Mouse (Mus musculus): ENCODE data around the gene Afap1l2. TPM values are rescaled to one million over a fixed set of nuclear protein-coding genes. Genes with fewer than 3 reads are reported as not detected.

Afap1l2 gene
- polyA plus RNA-seq (2016; fragmentation: Nextera tagmentation; extraction: Ambion mirVana) = 3.8 and 5.9 TPM in 2 replicates

GRCm38 (mm10) chr19:57007781-57008710 lies at the start of gene Afap1l2:
TSS of gene Afap1l2 (minus strand) at chr19:57008228.
- Histone ChIP-seq H3K27me3 (ENCODE audit: insufficient read depth, poor library complexity, severe bottlenecking) (peaks cover 62% of the 10 kb centered on the region), H3K4me1 (replicated peaks) (peaks cover 58% of the 10 kb centered on the region), H3K27ac (peak within 1 kb of the TSS; percentile 80), H3K36me3 (no peaks in the 10 kb centered on the region), H3K4me3 (peak within 1 kb of the TSS; percentile 63), H3K9me3 (no peaks in the 10 kb centered on the region)
- DNase-seq (ENCODE audit: low spot score) = peak; percentile 55
- WGBS = 2% methylated on average over 68 of the region's 68 CpGs

- no peak for DNase-seq (ENCODE audit: low spot score)
- H3K27ac ChIP-seq = no peak overlapping the region
- WGBS = 97% methylated on average over 2 of the region's 2 CpGs
- peaks cover 7% of the 10 kb centered on the region; the same call in 1 of the 2 replicates for H3K4me1 ChIP-seq (replicated peaks)
- no peaks in the 10 kb centered on the region for H3K27me3 ChIP-seq (ENCODE audit: insufficient read depth, poor library complexity, severe bottlenecking)
- peaks cover 15% of the 10 kb centered on the region for H3K36me3 ChIP-seq
- no peak overlapping the region for H3K4me3 ChIP-seq
- peaks cover 7% of the 10 kb centered on the region for H3K9me3 ChIP-seq
Observed at GRCm38 (mm10) chr19:57057568-57057967, 49.5 kb upstream of the Afap1l2 start.

GRCm38 (mm10) chr19:57055215-57056120 lies 47.4 kb upstream of the Afap1l2 start:
- H3K27me3 ChIP-seq (ENCODE audit: insufficient read depth, poor library complexity, severe bottlenecking) = no peaks in the 10 kb centered on the region
- no peak overlapping the region for H3K4me3 ChIP-seq
- DNase-seq (ENCODE audit: low spot score) = no peak
- peaks cover 10% of the 10 kb centered on the region; the same call in 1 of the 2 replicates for H3K4me1 ChIP-seq (replicated peaks)
- H3K27ac ChIP-seq = no peak overlapping the region
- 93% methylated on average over 16 of the region's 16 CpGs for WGBS
- peaks cover 7% of the 10 kb centered on the region for H3K9me3 ChIP-seq
- H3K36me3 ChIP-seq = peaks cover 15% of the 10 kb centered on the region

GRCm38 (mm10) chr19:57052959-57053358 lies 44.9 kb upstream of the Afap1l2 start:
- WGBS = 89% methylated on average over 8 of the region's 8 CpGs
- Histone ChIP-seq H3K36me3 (peaks cover 5% of the 10 kb centered on the region), H3K27me3 (ENCODE audit: insufficient read depth, poor library complexity, severe bottlenecking) (no peaks in the 10 kb centered on the region), H3K4me1 (replicated peaks) (peaks cover 12% of the 10 kb centered on the region), H3K9me3 (peaks cover 5% of the 10 kb centered on the region), H3K4me3 (no peak overlapping the region), H3K27ac (no peak overlapping the region)
- no peak for DNase-seq (ENCODE audit: low spot score)

GRCm38 (mm10) chr19:57052016-57052415 lies 44.0 kb upstream of the Afap1l2 start:
- H3K4me3 ChIP-seq = no peak overlapping the region
- no peak for DNase-seq (ENCODE audit: low spot score)
- H3K27ac ChIP-seq = no peak overlapping the region
- no peaks in the 10 kb centered on the region for H3K27me3 ChIP-seq (ENCODE audit: insufficient read depth, poor library complexity, severe bottlenecking)
- H3K9me3 ChIP-seq = no peaks in the 10 kb centered on the region
- peaks cover 12% of the 10 kb centered on the region for H3K4me1 ChIP-seq (replicated peaks)
- no peaks in the 10 kb centered on the region; the same call in 1 of the 2 replicates for H3K36me3 ChIP-seq
- WGBS = 91% methylated on average over 7 of the region's 7 CpGs

GRCm38 (mm10) chr19:57049592-57050090 lies 41.6 kb upstream of the Afap1l2 start:
- no peak for DNase-seq (ENCODE audit: low spot score)
- no peak overlapping the region for H3K4me3 ChIP-seq
- no peak overlapping the region for H3K27ac ChIP-seq
- no peaks in the 10 kb centered on the region for H3K27me3 ChIP-seq (ENCODE audit: insufficient read depth, poor library complexity, severe bottlenecking)
- WGBS = 69% methylated on average over 16 of the region's 16 CpGs
- no peaks in the 10 kb centered on the region for H3K9me3 ChIP-seq
- H3K4me1 ChIP-seq (replicated peaks) = peaks cover 12% of the 10 kb centered on the region
- no peaks in the 10 kb centered on the region for H3K36me3 ChIP-seq

GRCm38 (mm10) chr19:57047671-57048320 lies 39.8 kb upstream of the Afap1l2 start:
- H3K4me1 ChIP-seq (replicated peaks) = peaks cover 12% of the 10 kb centered on the region
- WGBS = 89% methylated on average over 9 of the region's 9 CpGs
- H3K9me3 ChIP-seq = no peaks in the 10 kb centered on the region
- no peaks in the 10 kb centered on the region for H3K36me3 ChIP-seq
- no peak overlapping the region for H3K4me3 ChIP-seq
- H3K27ac ChIP-seq = no peak overlapping the region
- H3K27me3 ChIP-seq (ENCODE audit: insufficient read depth, poor library complexity, severe bottlenecking) = no peaks in the 10 kb centered on the region
- no peak for DNase-seq (ENCODE audit: low spot score)

- Histone ChIP-seq H3K9me3 (no peaks in the 10 kb centered on the region), H3K27me3 (ENCODE audit: insufficient read depth, poor library complexity, severe bottlenecking) (no peaks in the 10 kb centered on the region), H3K4me3 (no peak overlapping the region), H3K36me3 (0 out of 2 replicates have a peak, but pooled peaks cover 4% of the 10 kb centered on the region), H3K27ac (no peak overlapping the region), H3K4me1 (replicated peaks) (peaks cover 17% of the 10 kb centered on the region)
- DNase-seq (ENCODE audit: low spot score) = peak; percentile 14
- WGBS = 72% methylated on average over 6 of the region's 6 CpGs
Observed at GRCm38 (mm10) chr19:57039258-57039657, 31.2 kb upstream of the Afap1l2 start.

- 0 out of 2 replicates have a peak, but pooled peaks cover 4% of the 10 kb centered on the region for H3K36me3 ChIP-seq
- no peaks in the 10 kb centered on the region for H3K9me3 ChIP-seq
- no peak overlapping the region for H3K4me3 ChIP-seq
- no peak for DNase-seq (ENCODE audit: low spot score)
- WGBS = 89% methylated on average over 15 of the region's 15 CpGs
- no peaks in the 10 kb centered on the region for H3K27me3 ChIP-seq (ENCODE audit: insufficient read depth, poor library complexity, severe bottlenecking)
- no peak overlapping the region for H3K27ac ChIP-seq
- H3K4me1 ChIP-seq (replicated peaks) = peaks cover 20% of the 10 kb centered on the region
Observed at GRCm38 (mm10) chr19:57036860-57037259, 28.8 kb upstream of the Afap1l2 start.

- Histone ChIP-seq H3K36me3 (no peaks in the 10 kb centered on the region), H3K27ac (peak overlapping the region; percentile 35; the same call in 1 of the 2 replicates), H3K9me3 (peaks cover 7% of the 10 kb centered on the region; the same call in 1 of the 2 replicates), H3K27me3 (ENCODE audit: insufficient read depth, poor library complexity, severe bottlenecking) (no peaks in the 10 kb centered on the region), H3K4me3 (no peak overlapping the region), H3K4me1 (replicated peaks) (peaks cover 45% of the 10 kb centered on the region)
- DNase-seq (ENCODE audit: low spot score) = peak; percentile 66
- WGBS = 75% methylated on average over 4 of the region's 4 CpGs
Observed at GRCm38 (mm10) chr19:57031582-57031981, 23.6 kb upstream of the Afap1l2 start.

GRCm38 (mm10) chr19:57029461-57029860 lies 21.4 kb upstream of the Afap1l2 start:
- no peak overlapping the region for H3K4me3 ChIP-seq
- no peak for DNase-seq (ENCODE audit: low spot score)
- H3K36me3 ChIP-seq = no peaks in the 10 kb centered on the region
- no peaks in the 10 kb centered on the region for H3K27me3 ChIP-seq (ENCODE audit: insufficient read depth, poor library complexity, severe bottlenecking)
- H3K9me3 ChIP-seq = peaks cover 11% of the 10 kb centered on the region; the same call in 1 of the 2 replicates
- 87% methylated on average over 6 of the region's 6 CpGs for WGBS
- H3K4me1 ChIP-seq (replicated peaks) = peaks cover 31% of the 10 kb centered on the region
- H3K27ac ChIP-seq = peak overlapping the region; percentile 40; the same call in 1 of the 2 replicates
